Mouse (Mus musculus): ENCODE data around the gene Stk16.

The Stk16 gene

DNA sequence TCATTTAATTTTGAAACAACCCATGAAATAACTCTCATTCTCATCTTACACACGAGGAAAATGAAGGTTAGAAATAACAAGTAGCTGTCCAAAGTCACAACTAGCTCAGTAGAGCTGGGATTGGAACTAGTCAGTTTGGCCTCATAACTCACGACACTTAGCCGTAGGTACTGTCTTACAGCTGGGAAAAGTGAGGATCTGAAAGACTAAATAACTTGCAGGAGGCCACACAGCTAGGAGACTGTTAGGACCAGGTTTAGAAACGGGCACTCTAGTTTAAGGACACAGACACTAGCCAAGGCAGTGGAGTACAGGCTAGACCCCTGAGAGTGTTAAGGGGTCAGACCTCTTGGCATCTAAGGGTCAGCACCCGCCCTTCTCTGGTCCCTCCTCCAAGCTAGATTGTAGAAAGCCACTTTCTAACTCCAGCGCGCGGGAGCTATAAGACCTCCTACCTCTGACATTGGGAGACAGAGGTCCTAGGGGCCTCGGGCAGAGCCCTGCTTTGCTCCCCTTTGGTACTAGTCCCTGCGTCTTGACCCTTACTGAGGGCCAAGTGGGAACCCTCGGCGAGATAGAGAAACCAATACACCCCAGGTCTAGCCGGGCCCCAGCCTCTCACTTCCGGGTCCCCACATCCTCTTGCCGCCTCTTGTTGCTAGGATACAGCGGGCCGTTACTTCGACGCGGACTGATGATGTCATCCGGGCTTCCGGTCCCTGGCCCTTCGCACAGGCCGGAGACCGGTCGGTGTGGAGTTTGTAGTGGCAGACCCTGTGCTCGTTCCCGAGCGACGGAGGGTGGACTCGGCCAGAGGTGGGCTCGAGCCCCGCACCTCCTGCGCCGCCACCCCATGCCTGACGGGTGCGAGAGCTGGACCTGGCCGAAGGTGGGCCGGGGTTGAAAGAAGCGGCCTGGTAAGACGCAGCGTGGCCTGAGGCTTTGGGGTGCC, at the start of gene Stk16, which contains the start of gene Glb1l:
Gene Stk16 (plus strand): TSS at position 703 of the 952 bp plus-strand sequence.
Gene Glb1l (minus strand): TSS at position 678 of the 952 bp plus-strand sequence.
- DNase-seq (ENCODE audit: low spot score in 2 of 2), result peak; percentile 93 to 98

DNA sequence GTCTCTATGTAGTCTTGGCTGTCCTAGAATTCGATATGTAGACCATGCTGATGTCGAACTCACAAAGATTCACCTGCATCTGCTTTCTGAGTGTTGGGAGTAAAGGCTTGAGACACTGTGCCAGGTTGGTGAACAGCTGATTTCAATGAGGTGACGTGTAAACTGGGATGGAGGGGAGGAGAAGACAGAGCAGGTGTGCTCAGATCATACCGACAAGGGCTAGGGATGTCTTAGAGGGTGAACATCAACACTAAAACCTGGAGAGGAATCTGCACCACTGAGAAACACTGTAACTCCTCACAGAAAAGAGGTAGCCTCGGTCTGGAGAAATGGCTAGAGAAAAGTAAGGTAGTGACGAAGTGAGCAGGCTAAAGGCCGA, 42.6 kb upstream of the Stk16 start:
- no peak for DNase-seq (ENCODE audit: low spot score in 2 of 2)

DNA sequence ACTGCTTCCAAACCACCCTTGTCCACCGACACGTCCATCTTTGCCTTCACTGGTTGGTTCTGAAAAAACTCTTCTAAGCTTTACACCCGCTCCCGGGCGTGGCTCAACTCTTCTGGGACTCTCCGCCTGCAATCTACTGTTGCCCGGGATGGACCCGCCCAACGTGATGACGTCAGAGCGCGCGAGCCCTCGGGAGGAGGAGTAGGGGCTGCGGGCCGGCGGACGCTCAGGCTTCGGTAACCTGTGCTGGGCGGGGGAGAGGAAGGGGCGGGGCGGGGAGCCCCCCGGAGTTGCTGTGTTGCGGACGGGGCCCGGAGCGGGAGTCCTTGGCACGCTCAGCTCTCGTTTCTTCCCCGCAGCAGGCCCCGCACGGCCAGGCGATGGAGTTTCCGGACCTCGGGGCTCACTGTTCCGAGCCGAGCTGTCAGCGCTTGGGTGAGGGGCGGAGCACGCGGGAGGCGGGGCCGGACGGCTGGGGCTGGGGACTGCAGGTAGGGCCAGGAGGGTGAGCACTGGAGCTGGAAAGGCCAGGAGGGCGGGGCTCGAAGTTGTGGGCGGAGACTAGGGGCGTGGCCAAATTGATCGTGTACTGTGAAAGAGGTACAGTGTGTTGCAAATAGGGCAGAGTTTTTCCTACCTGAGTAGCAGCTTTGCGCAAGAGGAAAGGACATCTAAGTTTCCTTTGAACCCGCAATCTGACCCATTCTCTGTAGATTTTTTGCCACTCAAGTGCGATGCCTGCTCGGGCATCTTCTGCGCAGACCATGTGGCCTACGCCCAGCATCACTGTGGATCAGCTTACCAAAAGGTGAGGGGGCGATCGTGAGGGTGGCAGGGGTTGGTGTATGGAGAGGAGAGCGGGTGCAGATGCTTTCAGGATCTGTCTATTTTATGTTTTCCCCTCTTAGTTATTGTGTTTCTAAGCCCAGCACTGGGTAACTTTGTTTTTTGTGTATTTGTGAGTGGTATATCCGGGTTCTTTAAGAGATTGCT, 41.9 kb upstream of the Stk16 start, which contains the start of gene Zfand2b:
Gene Zfand2b (plus strand): TSS at position 175 of the 993 bp plus-strand sequence.
- DNase-seq (ENCODE audit: low spot score in 2 of 2), result peak; percentile 93 to 98

DNA sequence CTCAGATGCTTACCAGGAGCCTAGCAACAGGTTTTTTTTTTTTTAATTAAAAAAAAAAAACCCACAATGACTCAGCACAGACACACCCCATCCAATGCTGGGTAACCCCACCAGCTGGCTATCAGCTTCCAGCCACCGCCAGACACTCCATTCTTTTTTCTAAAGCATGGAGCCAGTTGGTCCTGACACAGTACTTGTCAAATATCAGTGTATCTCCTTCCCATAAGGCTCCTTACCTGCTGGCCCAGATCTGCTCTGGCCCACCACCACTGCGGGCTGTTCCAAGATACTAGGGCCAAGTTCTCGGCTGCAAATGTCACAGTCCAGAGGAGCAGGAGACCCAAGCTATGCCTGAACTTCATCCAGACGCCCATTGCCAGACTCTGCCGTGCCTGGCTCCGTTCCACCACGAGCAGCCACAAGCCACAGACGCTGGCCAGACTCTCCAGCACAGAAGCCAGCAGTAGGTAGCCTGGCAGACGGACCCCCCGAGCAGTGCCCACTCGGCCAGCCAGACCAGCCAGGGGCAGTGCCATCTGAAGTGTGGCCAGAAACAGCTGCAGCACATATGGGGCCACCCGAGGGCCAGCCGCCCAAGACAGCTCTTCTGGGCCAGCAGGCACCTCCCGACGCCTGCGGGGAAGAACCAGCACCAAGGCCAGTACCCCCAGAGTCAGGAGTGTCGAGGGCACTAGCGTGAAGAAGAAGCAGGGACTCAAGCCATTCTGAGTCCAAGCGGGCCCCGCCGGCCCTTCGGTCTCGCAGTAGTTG, 31.1 kb upstream of the Stk16 start:
- DNase-seq (ENCODE audit: low spot score in 2 of 2), result peak in 1 of 2 experiments; percentile 32

DNA sequence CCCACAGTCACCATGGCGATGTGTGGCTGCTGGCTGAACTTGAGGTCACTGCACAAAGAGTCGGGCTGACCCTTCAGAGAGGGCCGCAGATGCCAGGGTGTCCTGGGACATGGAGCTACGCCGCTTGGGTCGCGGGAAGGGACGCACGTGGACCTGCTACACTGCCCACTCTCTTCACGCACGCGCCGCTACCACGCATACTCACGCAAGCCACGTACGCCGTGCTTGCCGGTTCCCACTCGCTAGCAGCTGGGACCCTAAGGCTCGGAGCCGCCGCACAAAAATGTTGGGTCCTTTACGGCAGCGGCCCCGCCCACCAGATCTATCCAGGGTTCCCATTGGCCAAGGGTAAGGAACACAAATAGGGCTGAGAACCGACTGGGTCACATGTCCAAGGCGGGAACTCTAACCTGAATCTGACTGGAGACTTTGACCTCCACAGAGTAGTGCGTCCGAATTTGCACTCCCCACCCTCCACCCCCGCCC, 30.5 kb upstream of the Stk16 start, which contains the start of gene Abcb6:
Gene Abcb6 (minus strand): TSS at position 288 of the 486 bp plus-strand sequence.
- DNase-seq (ENCODE audit: low spot score in 2 of 2), result peak; percentile 81 to 88

DNA sequence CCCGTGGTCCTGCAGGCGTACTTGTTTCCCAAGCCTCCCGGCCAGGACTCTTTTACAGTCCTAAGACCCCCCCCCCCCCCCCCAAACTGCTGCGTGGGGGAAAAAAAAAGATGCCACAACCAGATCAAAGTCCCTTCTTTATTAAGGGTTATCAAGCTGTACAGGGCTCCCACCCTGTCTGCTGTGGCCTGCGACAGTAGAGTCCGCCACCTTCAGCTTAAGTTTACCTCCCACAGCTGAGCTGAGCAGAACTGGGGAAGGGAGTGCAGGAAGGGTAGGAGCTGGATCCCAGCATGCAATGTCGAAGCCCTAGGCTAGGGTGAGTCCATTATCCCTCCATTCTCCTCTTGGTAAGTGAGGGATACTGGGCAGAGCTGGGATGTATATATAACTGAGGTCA, 29.9 kb upstream of the Stk16 start:
- no peak for DNase-seq (ENCODE audit: low spot score in 2 of 2)

DNA sequence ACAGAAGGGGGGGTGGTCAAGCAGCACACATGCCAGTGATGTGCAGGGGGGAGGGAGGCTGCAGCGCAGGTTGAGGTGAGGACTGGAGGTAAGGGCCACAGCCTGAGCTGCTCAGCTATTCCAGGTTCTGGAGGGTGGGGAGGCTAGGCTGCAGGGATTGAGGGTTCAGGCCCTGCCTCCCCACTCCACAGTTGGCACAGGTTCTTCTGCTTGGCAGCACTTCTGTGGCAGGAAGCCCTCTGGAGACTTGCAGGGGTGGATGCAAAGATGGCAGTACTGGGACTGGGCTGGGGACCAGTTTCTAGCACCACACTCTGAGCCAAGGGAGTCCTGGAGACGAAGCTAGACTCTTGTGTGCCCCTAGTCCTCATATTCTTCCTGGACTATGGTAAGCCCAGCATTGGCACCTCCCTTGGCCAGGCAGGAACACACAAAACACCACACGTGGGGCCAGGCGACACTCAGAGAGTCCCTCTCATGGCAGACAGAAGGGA, 29.2 kb upstream of the Stk16 start:
- no peak for DNase-seq (ENCODE audit: low spot score in 2 of 2)

DNA sequence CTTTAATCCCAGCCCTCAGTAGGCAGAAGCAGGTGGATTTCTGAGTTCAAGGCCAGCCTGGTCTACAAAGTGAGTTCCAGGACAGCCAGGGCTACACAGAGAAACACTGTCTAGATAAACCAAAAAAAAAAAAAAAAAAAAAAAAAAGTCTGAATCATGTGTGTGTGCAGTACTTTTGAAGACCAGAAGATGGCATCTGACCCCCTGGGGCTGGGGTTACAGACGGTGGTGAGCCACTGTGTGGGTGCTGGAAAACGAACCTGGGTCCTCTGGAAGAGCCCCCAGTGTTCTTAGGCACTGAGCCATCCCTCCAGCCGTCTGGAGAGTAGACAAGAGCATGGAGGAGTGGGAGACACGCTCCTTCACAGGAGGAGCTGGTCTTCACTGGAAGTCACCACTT, 28.5 kb upstream of the Stk16 start:
- DNase-seq (ENCODE audit: low spot score in 2 of 2), result no peak

DNA sequence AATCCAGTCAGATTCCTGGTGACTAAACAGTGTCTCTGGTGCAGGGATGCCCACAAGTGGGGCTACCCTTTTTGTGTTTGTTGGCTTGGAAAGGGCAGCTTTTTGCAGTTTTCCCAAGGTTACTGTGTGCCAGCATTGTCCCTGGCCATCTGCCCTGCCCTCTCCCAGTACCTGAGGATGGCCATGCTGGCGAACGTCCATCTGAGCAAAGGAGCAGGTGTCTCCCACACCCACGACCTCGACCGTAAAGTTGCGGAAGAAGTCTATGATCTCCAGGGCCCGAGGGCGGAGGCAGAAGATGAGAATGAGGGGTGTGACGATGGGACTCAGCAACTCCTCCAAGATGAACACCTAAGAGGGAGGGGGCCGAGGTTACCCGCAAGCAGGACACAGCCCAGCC, 25.1 kb upstream of the Stk16 start:
- no peak for DNase-seq (ENCODE audit: low spot score in 2 of 2)

DNA sequence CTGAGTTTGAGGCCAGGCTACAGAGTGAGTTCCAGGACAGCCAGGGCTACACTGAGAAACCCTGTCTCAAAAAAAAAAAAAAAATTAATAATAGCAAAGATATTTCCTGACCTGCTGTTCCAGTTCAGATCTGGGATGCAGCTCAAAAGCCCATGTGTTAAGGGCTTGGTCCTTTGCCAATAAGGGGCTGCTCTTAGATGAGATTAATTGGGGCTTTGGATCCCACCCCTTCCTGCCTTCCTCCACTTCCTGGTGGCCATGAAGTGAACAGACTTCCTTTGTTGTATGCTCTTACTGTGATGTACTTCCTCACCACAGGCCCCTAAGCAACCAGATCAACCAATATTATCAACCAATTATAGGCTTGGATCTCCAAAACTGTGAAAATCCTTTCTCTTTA, 23.5 kb upstream of the Stk16 start:
- no peak for DNase-seq (ENCODE audit: low spot score in 2 of 2)

DNA sequence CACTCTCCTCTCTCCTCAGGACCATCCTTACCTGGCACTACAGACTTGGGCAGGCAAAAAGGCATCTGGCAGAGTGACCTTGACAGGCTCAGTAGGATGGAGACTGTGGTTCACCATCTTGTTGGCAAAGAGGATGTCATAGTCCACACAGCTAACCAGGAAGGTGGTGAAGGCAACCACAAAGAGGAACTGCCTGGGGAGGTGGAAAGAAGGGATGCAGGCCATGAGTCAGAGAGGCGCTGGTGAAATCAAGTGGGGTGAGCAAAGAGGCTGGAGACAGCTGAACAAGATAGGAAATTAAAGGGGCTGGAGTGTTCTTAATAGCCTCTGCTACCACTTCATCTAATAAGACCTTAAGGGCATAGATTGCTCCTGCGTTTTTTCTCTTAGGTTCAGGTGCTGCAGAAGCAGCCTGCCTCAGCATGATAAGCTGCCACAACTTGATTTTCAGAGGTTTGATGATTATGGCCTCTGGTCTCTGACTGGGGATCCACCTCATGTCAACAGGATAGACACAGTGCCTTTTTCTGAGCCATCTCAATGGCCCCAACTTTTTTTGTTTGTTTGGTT, 22.6 kb upstream of the Stk16 start:
- DNase-seq (ENCODE audit: low spot score in 2 of 2), result no peak

DNA sequence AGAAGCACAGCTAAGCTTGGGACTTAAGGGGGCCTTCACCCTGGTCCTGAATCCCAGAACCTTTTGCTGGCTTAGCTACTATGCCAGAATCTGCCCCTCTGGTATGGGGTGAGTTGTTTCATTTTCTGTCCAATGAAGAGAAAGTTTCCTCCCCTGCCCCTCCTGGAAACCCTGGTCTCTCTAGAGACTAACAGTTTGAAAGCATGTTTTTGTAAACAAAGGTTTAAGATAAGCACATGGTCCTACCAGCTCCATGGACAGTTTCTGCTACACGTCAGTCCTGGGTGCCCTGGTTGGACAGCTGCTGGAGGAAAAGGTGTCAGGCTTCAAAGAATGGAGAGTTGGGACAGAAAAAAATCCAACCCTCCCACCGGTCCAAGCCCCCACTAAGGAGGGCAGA, 20.1 kb upstream of the Stk16 start:
- no peak for DNase-seq (ENCODE audit: low spot score in 2 of 2)

DNA sequence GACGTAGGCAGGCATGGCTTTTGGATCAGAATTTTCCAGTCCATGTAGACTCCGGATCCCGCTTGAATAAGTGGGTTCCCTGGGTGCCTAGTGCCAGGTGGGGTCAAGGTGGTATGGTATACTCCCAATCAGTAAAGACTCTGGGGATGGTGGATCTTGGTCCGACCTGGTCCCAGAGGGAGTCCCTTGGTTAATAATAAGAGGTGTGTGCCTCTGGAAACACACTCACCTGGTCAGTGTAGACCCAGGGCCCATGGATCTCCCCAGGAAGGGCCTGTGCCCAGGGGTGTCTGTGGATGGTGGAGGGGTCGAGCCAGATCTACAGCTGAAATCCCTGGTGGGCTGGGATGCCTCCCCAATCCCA, 19.4 kb upstream of the Stk16 start:
- DNase-seq (ENCODE audit: low spot score in 2 of 2), result no peak

DNA sequence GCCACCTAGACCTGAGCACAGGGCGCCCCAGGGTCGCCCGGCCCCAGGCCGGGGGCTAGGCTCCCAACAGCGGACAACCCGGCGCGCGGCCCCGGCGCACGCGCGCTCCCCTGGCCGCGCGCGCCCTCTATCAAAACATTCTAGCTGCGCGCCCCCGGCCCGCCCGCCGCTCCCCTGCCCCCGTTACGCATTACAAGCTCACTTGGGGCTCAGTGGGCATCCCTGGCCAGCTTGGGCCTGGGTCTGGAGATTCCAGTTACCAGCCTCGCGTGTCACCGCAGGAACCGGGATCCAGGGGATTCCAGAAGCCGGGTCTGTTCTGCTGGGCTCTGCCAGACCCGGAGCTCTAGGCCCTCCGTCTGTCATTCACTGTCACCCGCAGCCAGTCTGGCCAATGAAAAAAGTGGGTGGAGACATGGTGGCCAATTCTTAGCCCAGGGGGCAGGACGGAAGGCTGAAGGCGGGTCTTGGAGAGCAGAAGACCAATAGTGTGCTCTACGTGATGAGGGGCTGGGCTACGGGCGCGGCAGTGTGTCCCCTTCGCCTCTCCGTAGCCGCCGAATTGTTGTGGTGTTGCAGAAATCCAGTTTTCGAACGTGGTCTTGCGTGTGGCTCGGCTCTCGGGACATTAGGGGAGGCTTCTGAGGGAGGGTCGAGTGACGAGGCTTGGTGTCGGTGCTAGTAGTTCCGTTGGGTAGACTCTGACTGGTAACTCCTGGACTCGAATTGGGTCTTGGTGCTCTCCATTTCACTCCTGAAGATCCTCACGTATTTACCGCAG, 18.8 kb upstream of the Stk16 start, which contains the start of the genes Ankzf1 and Atg9a:
Gene Ankzf1 (plus strand): TSS at position 530 of the 781 bp plus-strand sequence.
Gene Atg9a (minus strand): TSS at position 575 of the 781 bp plus-strand sequence.
- peak; percentile 93 to 94 for DNase-seq (ENCODE audit: low spot score in 2 of 2)

DNA sequence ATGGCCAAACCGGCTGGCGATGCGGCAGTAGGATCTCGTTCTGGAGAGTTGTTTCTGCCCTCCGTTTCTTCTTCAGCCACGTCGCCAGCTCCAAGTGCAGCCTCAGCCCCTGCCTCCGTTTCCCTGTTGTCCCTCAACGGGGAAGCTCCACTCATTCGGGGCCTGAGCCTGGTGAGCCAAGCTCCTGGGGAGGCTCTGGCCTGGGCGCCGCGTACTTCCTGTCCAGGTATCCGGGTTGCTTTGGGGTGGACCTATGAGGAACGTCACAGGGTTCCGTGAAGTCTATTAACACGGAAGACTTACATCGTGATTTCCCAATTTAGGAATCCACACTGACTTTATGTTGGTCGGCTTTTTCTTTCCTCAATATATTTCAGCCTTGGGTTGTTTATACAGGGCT, 18.2 kb upstream of the Stk16 start:
- peak in 1 of 2 experiments; percentile 34 for DNase-seq (ENCODE audit: low spot score in 2 of 2)

DNA sequence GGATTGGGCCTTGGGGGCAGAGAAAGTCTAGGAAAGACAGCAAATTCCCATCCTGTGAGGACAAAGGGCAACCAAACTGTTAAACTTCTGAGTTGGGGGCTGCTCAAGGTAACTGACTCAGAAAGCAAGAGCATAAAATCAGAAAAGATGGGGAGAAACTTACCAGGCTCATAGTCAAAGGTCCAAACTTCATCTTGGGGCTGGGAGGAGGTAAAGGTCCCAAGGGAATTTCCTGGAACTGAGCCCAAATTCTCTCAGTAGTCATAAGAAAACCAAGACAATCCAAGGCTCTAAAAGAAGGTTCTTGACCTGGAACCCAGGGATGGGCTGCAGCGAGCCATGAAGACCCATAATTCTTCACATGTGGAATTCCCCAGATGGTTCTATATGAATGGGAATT, 9.4 kb upstream of the Stk16 start:
- no peak for DNase-seq (ENCODE audit: low spot score in 2 of 2)

DNA sequence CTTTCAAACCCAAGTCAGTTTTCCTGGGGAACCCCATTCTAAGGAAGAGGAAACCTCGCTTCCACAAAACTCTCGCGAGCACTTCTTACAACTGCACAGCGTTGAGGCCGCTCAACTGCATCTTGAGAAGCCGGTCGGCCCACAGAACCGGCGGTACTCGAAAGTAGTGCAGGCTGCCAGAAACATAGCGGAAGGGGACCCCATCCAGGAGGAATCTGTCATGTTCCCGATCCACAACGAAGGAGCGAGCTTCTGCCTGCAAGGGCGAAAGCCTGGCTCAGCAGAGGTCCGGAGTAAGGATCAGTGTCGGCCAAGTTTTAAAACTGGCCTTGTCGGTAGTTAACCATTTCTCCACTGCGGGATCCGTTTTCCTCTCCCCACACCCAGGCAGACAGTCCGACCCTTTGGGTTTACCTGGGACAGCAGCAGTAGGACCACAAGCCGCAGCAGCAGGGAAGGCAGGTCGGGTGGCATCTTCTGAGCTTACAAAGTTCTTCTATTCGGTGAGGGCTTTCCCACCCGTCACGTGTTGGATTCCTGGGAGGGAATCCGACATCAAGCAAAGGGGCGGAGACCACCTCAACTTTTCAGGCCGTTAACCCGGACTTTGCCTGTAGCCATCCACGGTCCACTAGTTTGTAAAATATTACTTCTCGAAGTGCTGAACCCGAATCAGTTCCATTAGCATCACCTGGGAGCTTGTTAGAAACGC, 1.5 kb upstream of the Stk16 start:
- no peak for DNase-seq (ENCODE audit: low spot score in 2 of 2)

DNA sequence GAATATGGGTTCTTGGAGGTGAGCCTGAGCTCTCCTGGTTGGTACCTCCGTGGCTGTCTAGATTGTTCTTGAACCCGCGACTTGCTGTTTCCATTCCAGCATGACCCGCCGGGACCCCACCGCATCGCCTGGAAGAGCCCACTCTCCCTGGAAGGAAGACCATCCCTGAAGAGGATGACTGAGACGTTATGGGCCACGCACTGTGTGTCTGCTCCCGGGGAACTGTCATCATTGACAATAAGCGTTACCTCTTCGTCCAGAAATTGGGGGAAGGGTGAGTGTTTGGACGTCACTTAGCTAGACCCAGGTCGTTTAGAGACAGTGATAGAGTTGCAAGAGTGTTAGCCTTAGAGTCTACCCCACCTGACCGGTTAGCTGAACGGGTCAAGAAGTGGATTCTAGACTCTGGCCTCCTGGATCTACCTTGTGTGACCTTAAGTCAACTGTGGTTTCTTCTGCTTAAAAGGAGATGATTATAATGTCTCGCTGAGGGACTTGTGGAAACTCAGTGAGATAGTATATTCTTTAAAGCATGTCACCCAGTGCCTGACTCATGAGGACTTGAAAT, 587 bp downstream of the Stk16 start:
- DNase-seq (ENCODE audit: low spot score in 2 of 2), result no peak

DNA sequence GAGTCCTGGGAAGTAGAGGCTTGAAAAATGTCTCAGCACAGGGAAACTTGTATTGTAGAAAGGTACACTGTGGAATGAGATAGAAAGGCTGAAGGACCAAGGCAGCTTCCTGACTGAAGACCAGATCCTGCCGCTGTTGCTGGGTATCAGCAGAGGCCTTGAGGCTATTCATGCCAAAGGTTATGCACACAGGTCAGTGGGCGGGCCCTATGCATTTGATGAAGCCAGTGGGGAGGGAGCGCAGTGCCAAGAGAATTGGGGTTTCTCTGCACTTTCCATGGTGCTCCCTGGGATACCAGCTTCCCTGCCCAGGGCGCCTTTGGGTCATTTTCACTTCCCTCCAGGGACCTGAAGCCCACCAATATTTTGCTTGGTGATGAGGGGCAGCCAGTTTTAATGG, 1.9 kb downstream of the Stk16 start:
- no peak for DNase-seq (ENCODE audit: low spot score in 2 of 2)

Data from urinary bladder, postnatal 4 days (tissue).